Mouse (Mus musculus): Measurements from ENCODE around the gene Nckap5. TPM values are rescaled to one million over a fixed set of nuclear protein-coding genes. Genes with fewer than 3 reads are reported as not detected.

Gene Nckap5
- polyA plus RNA-seq, 1 experiment from 2014 or later = 16.6 TPM

DNA sequence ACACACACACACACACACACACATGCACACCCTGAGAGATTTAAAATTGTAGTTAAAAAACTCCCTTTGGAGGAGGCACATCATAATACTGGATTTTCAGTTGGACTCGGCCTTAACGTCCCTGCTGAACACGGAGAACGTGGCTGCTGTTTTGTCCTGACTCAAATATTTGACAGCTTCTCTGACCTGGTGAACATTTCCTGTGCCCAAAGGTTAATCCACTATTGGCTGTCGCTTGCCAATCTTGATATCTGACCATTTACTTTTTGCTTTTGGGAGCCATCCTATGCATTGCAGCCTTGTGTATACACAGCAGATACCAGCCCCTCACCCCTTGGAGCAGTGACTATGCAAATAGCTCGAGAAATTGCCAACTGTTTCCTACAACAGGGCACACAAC is 862.9 kb downstream of the Nckap5 start:
- WGBS = 88% methylated on average over 6 of the region's 6 CpGs
- H3K4me1 ChIP-seq (ENCODE audit: control insufficient read depth, insufficient read depth, low read length) = peaks cover 8% of the 10 kb centered on the region; the same call in 1 of the 2 replicates
- ATAC-seq = no peak

GRCm38 (mm10) chr1:125951026-125951425 is 879.6 kb downstream of the Nckap5 start:
- Histone ChIP-seq H3K9me3 (replicated peaks; ENCODE audit: control insufficient read depth, low read length) (no peaks in the 10 kb centered on the region), H3K27me3 (replicated peaks; ENCODE audit: control insufficient read depth, insufficient read depth, low read length) (no peaks in the 10 kb centered on the region), H3K4me2 (ENCODE audit: low read length) (no peak overlapping the region), H3K27ac (ENCODE audit: low read depth, low read length) (no peak overlapping the region), H3K9ac (ENCODE audit: low read length) (no peak overlapping the region), H3K4me1 (ENCODE audit: control insufficient read depth, insufficient read depth, low read length) (no peaks in the 10 kb centered on the region), H3K36me3 (ENCODE audit: control insufficient read depth, insufficient read depth, low read length) (no peaks in the 10 kb centered on the region), H3K4me3 (ENCODE audit: low read depth, low read length) (no peak overlapping the region)
- 90% methylated on average over 3 of the region's 3 CpGs for WGBS
- no peak for ATAC-seq
- DNase-seq (ENCODE audit: low spot score) = no peak

More for the DNA sequence above, 862.9 kb downstream of the Nckap5 start:
- Histone ChIP-seq H3K27ac (ENCODE audit: low read depth, low read length) (no peak overlapping the region), H3K27me3 (replicated peaks; ENCODE audit: control insufficient read depth, insufficient read depth, low read length) (no peaks in the 10 kb centered on the region), H3K4me2 (ENCODE audit: low read length) (no peak overlapping the region), H3K9ac (ENCODE audit: low read length) (no peak overlapping the region), H3K9me3 (replicated peaks; ENCODE audit: control insufficient read depth, low read length) (no peaks in the 10 kb centered on the region), H3K36me3 (ENCODE audit: control insufficient read depth, insufficient read depth, low read length) (no peaks in the 10 kb centered on the region), H3K4me3 (ENCODE audit: low read depth, low read length) (no peak overlapping the region)
- DNase-seq (ENCODE audit: low spot score) = no peak

GRCm38 (mm10) chr1:125949076-125949475 is 881.5 kb downstream of the Nckap5 start:
- Histone ChIP-seq H3K4me3 (ENCODE audit: low read depth, low read length) (no peak overlapping the region), H3K27me3 (replicated peaks; ENCODE audit: control insufficient read depth, insufficient read depth, low read length) (no peaks in the 10 kb centered on the region), H3K36me3 (ENCODE audit: control insufficient read depth, insufficient read depth, low read length) (no peaks in the 10 kb centered on the region), H3K4me1 (ENCODE audit: control insufficient read depth, insufficient read depth, low read length) (no peaks in the 10 kb centered on the region), H3K9me3 (replicated peaks; ENCODE audit: control insufficient read depth, low read length) (no peaks in the 10 kb centered on the region), H3K4me2 (ENCODE audit: low read length) (no peak overlapping the region), H3K9ac (ENCODE audit: low read length) (no peak overlapping the region), H3K27ac (ENCODE audit: low read depth, low read length) (no peak overlapping the region)
- ATAC-seq (no peak), DNase-seq (ENCODE audit: low spot score) (no peak)
- 81% methylated on average over 6 of the region's 6 CpGs for WGBS

DNA sequence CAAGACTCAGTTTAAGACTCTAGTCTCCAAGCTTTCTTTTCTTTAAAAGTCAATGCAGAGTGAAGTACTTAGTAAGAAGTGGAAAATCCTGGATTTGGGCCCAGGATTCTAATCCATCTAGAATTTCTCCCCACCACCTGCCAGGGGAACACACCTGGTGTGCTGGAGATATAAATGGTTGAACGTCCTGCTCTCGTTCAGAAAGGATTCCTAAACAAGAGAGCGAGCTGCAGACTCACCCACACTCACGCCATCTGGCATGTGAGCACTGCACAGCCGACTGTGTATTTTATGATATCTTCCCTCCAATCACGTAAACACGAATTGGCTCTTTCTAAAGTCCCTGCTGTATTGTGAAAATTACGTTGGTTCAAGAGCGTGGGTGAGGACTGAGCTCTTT is 885.5 kb downstream of the Nckap5 start:
- peak; percentile 37 for DNase-seq (ENCODE audit: low spot score)
- no peaks in the 10 kb centered on the region for H3K36me3 ChIP-seq (ENCODE audit: control insufficient read depth, insufficient read depth, low read length)
- no peak overlapping the region for H3K4me3 ChIP-seq (ENCODE audit: low read depth, low read length)
- no peak overlapping the region for H3K9ac ChIP-seq (ENCODE audit: low read length)
- no peaks in the 10 kb centered on the region for H3K4me1 ChIP-seq (ENCODE audit: control insufficient read depth, insufficient read depth, low read length)
- H3K4me2 ChIP-seq (ENCODE audit: low read length) = no peak overlapping the region
- no peak overlapping the region for H3K27ac ChIP-seq (ENCODE audit: low read depth, low read length)
- H3K9me3 ChIP-seq (replicated peaks; ENCODE audit: control insufficient read depth, low read length) = no peaks in the 10 kb centered on the region
- no peaks in the 10 kb centered on the region for H3K27me3 ChIP-seq (replicated peaks; ENCODE audit: control insufficient read depth, insufficient read depth, low read length)
- ATAC-seq = no peak; the same call in 1 of the 2 replicates
- WGBS = 65% methylated on average over 9 of the region's 9 CpGs

GRCm38 (mm10) chr1:125943305-125943704 is 887.3 kb downstream of the Nckap5 start:
- Histone ChIP-seq H3K9ac (ENCODE audit: low read length) (no peak overlapping the region), H3K9me3 (replicated peaks; ENCODE audit: control insufficient read depth, low read length) (no peaks in the 10 kb centered on the region), H3K4me2 (ENCODE audit: low read length) (no peak overlapping the region), H3K27me3 (replicated peaks; ENCODE audit: control insufficient read depth, insufficient read depth, low read length) (no peaks in the 10 kb centered on the region), H3K36me3 (ENCODE audit: control insufficient read depth, insufficient read depth, low read length) (no peaks in the 10 kb centered on the region), H3K4me1 (ENCODE audit: control insufficient read depth, insufficient read depth, low read length) (no peaks in the 10 kb centered on the region), H3K4me3 (ENCODE audit: low read depth, low read length) (no peak overlapping the region), H3K27ac (ENCODE audit: low read depth, low read length) (no peak overlapping the region)
- WGBS = 93% methylated on average over 1 of the region's 1 CpGs
- ATAC-seq = no peak
- no peak for DNase-seq (ENCODE audit: low spot score)

DNA sequence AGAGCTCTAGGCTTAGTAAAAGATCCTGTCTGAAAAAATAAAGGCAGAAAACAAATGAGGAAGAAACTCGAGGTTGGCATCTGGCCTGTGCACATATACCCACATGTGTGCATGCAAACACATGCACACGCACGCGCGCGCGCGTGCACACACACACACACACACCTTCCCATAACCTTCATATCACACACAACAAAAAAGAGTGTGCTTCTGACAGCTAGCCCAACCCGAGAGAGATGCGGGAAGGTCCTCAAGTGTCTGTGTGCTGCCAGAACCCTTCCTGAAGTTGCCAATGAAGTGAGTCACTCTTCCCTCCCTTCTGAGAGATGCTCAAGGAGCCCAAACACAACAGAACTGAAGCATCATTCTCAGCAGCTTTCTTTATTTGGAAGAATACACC is 905.1 kb downstream of the Nckap5 start:
- no peak for ATAC-seq
- no peaks in the 10 kb centered on the region for H3K9me3 ChIP-seq (replicated peaks; ENCODE audit: control insufficient read depth, low read length)
- H3K4me3 ChIP-seq (ENCODE audit: low read depth, low read length) = no peak overlapping the region
- no peak overlapping the region for H3K9ac ChIP-seq (ENCODE audit: low read length)
- no peak overlapping the region for H3K4me2 ChIP-seq (ENCODE audit: low read length)
- WGBS = 93% methylated on average over 10 of the region's 10 CpGs
- no peak for DNase-seq (ENCODE audit: low spot score)
- no peaks in the 10 kb centered on the region for H3K36me3 ChIP-seq (ENCODE audit: control insufficient read depth, insufficient read depth, low read length)
- H3K27me3 ChIP-seq (replicated peaks; ENCODE audit: control insufficient read depth, insufficient read depth, low read length) = no peaks in the 10 kb centered on the region
- no peak overlapping the region for H3K27ac ChIP-seq (ENCODE audit: low read depth, low read length)
- no peaks in the 10 kb centered on the region for H3K4me1 ChIP-seq (ENCODE audit: control insufficient read depth, insufficient read depth, low read length)

DNA sequence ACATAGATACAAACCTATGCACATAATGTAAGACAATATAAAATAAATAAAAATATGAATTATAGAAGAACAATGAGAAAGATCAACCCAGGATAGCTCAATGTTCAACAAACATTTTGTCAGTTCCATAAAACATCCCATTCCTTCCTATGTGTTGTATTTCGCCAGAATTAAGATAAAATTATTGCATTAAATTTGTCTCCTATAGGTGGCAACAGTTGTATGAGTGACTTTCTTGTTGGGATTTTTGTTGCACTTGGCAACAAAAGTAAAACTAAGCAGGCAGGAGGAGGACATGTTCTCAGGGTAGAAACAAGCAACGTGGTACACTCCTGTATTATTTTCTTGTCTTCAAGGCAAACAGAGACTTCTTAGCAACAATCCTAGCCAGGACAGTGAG is 907.5 kb downstream of the Nckap5 start:
- ATAC-seq = no peak

DNA sequence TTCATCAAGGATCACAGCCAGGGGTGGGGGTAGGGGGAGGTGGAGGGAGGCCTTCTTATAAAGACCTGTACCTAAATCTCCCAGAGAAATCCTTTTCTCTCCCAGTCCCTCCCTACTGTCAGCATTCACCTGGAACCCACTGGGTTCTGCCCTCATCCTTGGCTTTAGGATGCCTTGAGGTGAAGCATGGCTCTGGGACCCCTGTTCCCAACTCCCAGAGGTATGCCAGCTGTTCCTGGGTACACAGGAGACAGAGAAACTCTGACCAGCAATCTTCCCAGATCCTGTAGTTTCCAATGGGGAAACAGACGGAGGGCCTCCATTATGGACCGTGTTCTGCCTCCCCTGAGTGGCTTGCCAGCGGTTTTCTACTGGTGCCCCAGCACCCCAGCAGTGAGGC is 909.9 kb downstream of the Nckap5 start:
- Histone ChIP-seq H3K4me1 (ENCODE audit: control insufficient read depth, insufficient read depth, low read length) (no peaks in the 10 kb centered on the region), H3K9ac (ENCODE audit: low read length) (no peak overlapping the region), H3K4me3 (ENCODE audit: low read depth, low read length) (no peak overlapping the region), H3K4me2 (ENCODE audit: low read length) (no peak overlapping the region), H3K27ac (ENCODE audit: low read depth, low read length) (no peak overlapping the region), H3K9me3 (replicated peaks; ENCODE audit: control insufficient read depth, low read length) (0 out of 2 replicates have a peak, but pooled peaks cover 5% of the 10 kb centered on the region), H3K36me3 (ENCODE audit: control insufficient read depth, insufficient read depth, low read length) (no peaks in the 10 kb centered on the region), H3K27me3 (replicated peaks; ENCODE audit: control insufficient read depth, insufficient read depth, low read length) (no peaks in the 10 kb centered on the region)
- 97% methylated on average over 3 of the region's 3 CpGs for WGBS
- DNase-seq (ENCODE audit: low spot score) (no peak), ATAC-seq (no peak)

More for the DNA sequence above, 907.5 kb downstream of the Nckap5 start:
- 77% methylated on average over 2 of the region's 2 CpGs for WGBS
- Histone ChIP-seq H3K27ac (ENCODE audit: low read depth, low read length) (no peak overlapping the region), H3K4me1 (ENCODE audit: control insufficient read depth, insufficient read depth, low read length) (no peaks in the 10 kb centered on the region), H3K4me2 (ENCODE audit: low read length) (no peak overlapping the region), H3K27me3 (replicated peaks; ENCODE audit: control insufficient read depth, insufficient read depth, low read length) (no peaks in the 10 kb centered on the region), H3K36me3 (ENCODE audit: control insufficient read depth, insufficient read depth, low read length) (no peaks in the 10 kb centered on the region), H3K9me3 (replicated peaks; ENCODE audit: control insufficient read depth, low read length) (0 out of 2 replicates have a peak, but pooled peaks cover 5% of the 10 kb centered on the region), H3K4me3 (ENCODE audit: low read depth, low read length) (no peak overlapping the region), H3K9ac (ENCODE audit: low read length) (no peak overlapping the region)
- peak; percentile 31 for DNase-seq (ENCODE audit: low spot score)

DNA sequence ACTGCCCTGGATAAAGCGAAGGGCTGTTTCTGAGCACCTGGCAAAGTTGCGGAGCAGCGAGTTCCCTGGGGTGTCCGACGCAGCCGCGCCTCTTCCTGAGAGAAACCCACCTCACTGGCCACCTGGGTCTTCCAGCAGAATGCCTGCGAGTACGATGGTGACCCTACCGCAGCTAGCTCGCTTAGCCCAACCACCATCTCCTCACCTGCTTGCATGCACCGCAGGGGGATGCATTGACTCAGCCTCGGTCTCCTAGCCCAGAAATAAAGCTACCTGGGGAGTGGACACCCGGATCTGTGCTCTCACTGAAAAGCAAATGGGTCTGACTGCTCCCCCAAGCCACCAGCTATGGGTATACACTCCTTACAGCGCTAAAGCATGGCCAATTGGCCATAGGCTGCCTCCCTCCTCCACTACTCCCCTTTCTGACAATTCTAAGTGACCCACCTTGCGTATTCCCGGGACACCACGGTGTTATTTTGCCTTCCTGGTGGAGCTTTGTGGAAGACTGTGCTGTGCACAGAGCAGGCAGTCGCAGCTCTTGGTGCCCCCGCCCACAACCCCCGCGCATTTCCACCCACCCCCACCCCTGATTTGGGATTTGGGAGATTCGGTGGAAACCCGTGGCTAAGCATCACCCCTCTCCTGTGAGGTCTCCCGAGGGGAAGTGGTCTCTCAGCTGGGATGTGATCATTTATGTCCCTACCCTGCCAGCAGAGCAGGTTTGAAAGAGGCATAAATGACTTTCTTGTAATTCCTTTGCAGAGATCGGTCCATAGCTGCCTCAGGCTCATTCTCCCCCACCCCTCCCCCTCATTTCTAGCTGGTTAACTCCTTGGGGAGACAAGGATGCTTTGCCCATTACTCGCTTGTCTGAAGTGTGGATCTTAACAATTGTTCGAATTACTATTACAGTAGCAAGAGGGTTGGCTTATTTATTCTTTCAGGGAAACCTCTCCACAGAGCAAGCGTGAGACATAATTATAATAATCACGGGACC is 917.7 kb downstream of the Nckap5 start, which contains the start of gene Lypd1:
Gene Lypd1, minus strand, starts transcription at position 501 of the 1,000 bp plus-strand sequence.
- no peaks in the 10 kb centered on the region for H3K9me3 ChIP-seq (replicated peaks; ENCODE audit: control insufficient read depth, low read length)
- H3K4me2 ChIP-seq (ENCODE audit: low read length) = peak within 1 kb of the TSS; percentile 99
- H3K9ac ChIP-seq (ENCODE audit: low read length) = peak within 1 kb of the TSS; percentile 65
- peak; percentile 40 for DNase-seq (ENCODE audit: low spot score)
- peaks cover 21% of the 10 kb centered on the region for H3K4me1 ChIP-seq (ENCODE audit: control insufficient read depth, insufficient read depth, low read length)
- H3K36me3 ChIP-seq (ENCODE audit: control insufficient read depth, insufficient read depth, low read length) = no peaks in the 10 kb centered on the region
- WGBS = 4% methylated on average over 30 of the region's 30 CpGs
- ATAC-seq = 0 out of 2 replicates have a peak, but pooled peaks have one; percentile 6
- peaks cover 10% of the 10 kb centered on the region; the same call in 1 of the 2 replicates for H3K27me3 ChIP-seq (replicated peaks; ENCODE audit: control insufficient read depth, insufficient read depth, low read length)
- peak within 1 kb of the TSS; percentile 52 for H3K4me3 ChIP-seq (ENCODE audit: low read depth, low read length)
- peak within 1 kb of the TSS; percentile 33; the same call in 1 of the 2 replicates for H3K27ac ChIP-seq (ENCODE audit: low read depth, low read length)

Data from forebrain, embryonic 14.5 days (tissue).